Mouse (Mus musculus): ENCODE data around the gene Tiam1. TPM values are rescaled to one million over a fixed set of nuclear protein-coding genes. Genes with fewer than 3 reads are reported as not detected.

Gene Tiam1
- polyA plus RNA-seq, 1 experiment from 2014 or later, result 31.0 TPM

DNA sequence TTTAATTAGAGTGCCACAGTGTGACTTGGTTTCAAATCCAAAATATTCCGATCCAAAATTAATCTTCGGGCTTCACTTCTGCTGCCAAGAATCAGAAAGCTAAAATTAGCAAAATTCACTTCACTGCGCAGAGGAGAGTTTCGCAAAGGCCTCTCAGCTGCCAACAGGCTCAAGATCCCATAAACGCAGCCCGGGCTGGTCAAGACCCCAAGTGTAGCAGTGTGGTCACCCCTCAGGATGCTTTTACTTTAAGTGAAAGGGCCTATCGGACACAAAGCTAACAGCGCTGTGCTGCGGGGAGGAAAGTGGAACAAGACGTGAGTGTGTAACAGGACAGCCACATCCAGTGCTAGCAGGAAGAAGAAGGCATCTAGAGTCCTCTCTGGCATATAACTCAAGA lies 153.8 kb downstream of the Tiam1 start:
- WGBS, result 82% methylated on average over 10 of the region's 10 CpGs
- no peak overlapping the region for H3K4me2 ChIP-seq (ENCODE audit: low read depth, low read length)
- H3K4me1 ChIP-seq (ENCODE audit: control insufficient read depth, insufficient read depth, low read length), result peaks cover 21% of the 10 kb centered on the region
- no peak overlapping the region for H3K4me3 ChIP-seq (ENCODE audit: low read depth, low read length)
- no peak overlapping the region for H3K27ac ChIP-seq (replicated peaks; ENCODE audit: low read depth, low read length)
- no peak overlapping the region for H3K9ac ChIP-seq (ENCODE audit: low read depth, low read length)
- H3K9me3 ChIP-seq (ENCODE audit: control insufficient read depth, low read length), result no peaks in the 10 kb centered on the region
- H3K36me3 ChIP-seq (ENCODE audit: control insufficient read depth, insufficient read depth, low read length), result no peaks in the 10 kb centered on the region
- DNase-seq (ENCODE audit: low spot score) (no peak), ATAC-seq (ENCODE audit: low read depth) (no peak)
- no peaks in the 10 kb centered on the region for H3K27me3 ChIP-seq (replicated peaks; ENCODE audit: control insufficient read depth, insufficient read depth, low read length)

GRCm38 (mm10) chr16:89986672-89987362 lies 156.8 kb downstream of the Tiam1 start:
- Histone ChIP-seq H3K9ac (ENCODE audit: low read depth, low read length) (no peak overlapping the region), H3K27ac (replicated peaks; ENCODE audit: low read depth, low read length) (no peak overlapping the region), H3K4me1 (ENCODE audit: control insufficient read depth, insufficient read depth, low read length) (peaks cover 7% of the 10 kb centered on the region), H3K9me3 (ENCODE audit: control insufficient read depth, low read length) (no peaks in the 10 kb centered on the region), H3K27me3 (replicated peaks; ENCODE audit: control insufficient read depth, insufficient read depth, low read length) (no peaks in the 10 kb centered on the region), H3K36me3 (ENCODE audit: control insufficient read depth, insufficient read depth, low read length) (no peaks in the 10 kb centered on the region), H3K4me3 (ENCODE audit: low read depth, low read length) (no peak overlapping the region), H3K4me2 (ENCODE audit: low read depth, low read length) (no peak overlapping the region)
- ATAC-seq (ENCODE audit: low read depth), result no peak
- WGBS, result 84% methylated on average over 18 of the region's 18 CpGs
- DNase-seq (ENCODE audit: low spot score), result no peak

DNA sequence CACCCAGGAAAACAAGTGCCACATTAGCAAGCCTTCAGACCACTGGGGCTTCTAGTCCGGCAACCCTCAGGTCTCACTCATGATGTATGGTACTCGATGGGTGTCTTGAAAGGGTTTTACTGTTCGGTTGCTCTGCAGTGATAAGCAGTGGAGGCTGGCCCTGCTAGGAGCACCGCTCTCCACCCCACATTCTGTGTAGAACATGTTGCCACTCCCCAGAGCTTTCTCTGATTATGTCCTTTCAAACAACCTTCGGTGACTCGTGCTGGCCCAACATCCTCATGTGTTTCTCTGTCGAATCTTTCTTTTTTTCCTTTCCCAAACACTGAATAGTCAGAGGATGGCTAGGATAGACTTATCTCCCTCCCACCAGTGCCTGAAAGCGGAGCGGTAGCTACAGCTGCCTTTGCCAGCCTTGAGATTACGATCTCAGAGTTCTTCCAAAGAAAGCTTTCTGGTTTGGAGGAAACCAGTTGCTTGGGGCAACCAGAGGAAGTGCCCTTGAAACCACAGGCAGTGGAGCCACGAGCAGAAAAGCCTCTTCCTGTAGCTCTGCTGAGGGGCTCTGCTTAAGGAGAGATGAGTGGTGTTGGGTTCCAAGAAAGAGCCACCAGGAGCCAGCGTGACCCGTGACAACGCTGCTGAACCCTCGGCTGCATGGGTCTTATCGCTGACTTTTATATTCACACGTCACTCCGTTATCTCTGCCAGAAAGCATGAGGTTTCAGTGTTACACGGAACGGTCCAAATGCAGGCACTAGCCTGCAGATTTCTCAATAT lies 157.7 kb downstream of the Tiam1 start:
- Histone ChIP-seq H3K9ac (ENCODE audit: low read depth, low read length) (no peak overlapping the region; the same call in 1 of the 2 replicates), H3K36me3 (ENCODE audit: control insufficient read depth, insufficient read depth, low read length) (no peaks in the 10 kb centered on the region), H3K4me3 (ENCODE audit: low read depth, low read length) (no peak overlapping the region), H3K4me2 (ENCODE audit: low read depth, low read length) (no peak overlapping the region), H3K4me1 (ENCODE audit: control insufficient read depth, insufficient read depth, low read length) (peaks cover 3% of the 10 kb centered on the region), H3K27me3 (replicated peaks; ENCODE audit: control insufficient read depth, insufficient read depth, low read length) (no peaks in the 10 kb centered on the region), H3K27ac (replicated peaks; ENCODE audit: low read depth, low read length) (0 out of 2 replicates have a peak overlapping the region, but pooled peaks have one; percentile 28), H3K9me3 (ENCODE audit: control insufficient read depth, low read length) (no peaks in the 10 kb centered on the region)
- 69% methylated on average over 20 of the region's 20 CpGs for WGBS
- ATAC-seq (ENCODE audit: low read depth), result peak; percentile 53; the same call in 1 of the 2 replicates
- peak; percentile 69 for DNase-seq (ENCODE audit: low spot score)

GRCm38 (mm10) chr16:89980075-89980744 lies 163.4 kb downstream of the Tiam1 start:
- 80% methylated on average over 11 of the region's 11 CpGs for WGBS
- DNase-seq (ENCODE audit: low spot score) (no peak), ATAC-seq (ENCODE audit: low read depth) (no peak)
- no peak overlapping the region for H3K9ac ChIP-seq (ENCODE audit: low read depth, low read length)
- H3K27ac ChIP-seq (replicated peaks; ENCODE audit: low read depth, low read length), result no peak overlapping the region
- H3K36me3 ChIP-seq (ENCODE audit: control insufficient read depth, insufficient read depth, low read length), result no peaks in the 10 kb centered on the region
- H3K27me3 ChIP-seq (replicated peaks; ENCODE audit: control insufficient read depth, insufficient read depth, low read length), result no peaks in the 10 kb centered on the region
- H3K4me1 ChIP-seq (ENCODE audit: control insufficient read depth, insufficient read depth, low read length), result no peaks in the 10 kb centered on the region
- H3K4me3 ChIP-seq (ENCODE audit: low read depth, low read length), result no peak overlapping the region
- H3K9me3 ChIP-seq (ENCODE audit: control insufficient read depth, low read length), result no peaks in the 10 kb centered on the region
- H3K4me2 ChIP-seq (ENCODE audit: low read depth, low read length), result no peak overlapping the region

GRCm38 (mm10) chr16:89975441-89975840 lies 168.1 kb downstream of the Tiam1 start:
- H3K9ac ChIP-seq (ENCODE audit: low read depth, low read length), result no peak overlapping the region
- H3K27me3 ChIP-seq (replicated peaks; ENCODE audit: control insufficient read depth, insufficient read depth, low read length), result no peaks in the 10 kb centered on the region
- H3K4me1 ChIP-seq (ENCODE audit: control insufficient read depth, insufficient read depth, low read length), result no peaks in the 10 kb centered on the region
- no peaks in the 10 kb centered on the region for H3K9me3 ChIP-seq (ENCODE audit: control insufficient read depth, low read length)
- H3K27ac ChIP-seq (replicated peaks; ENCODE audit: low read depth, low read length), result no peak overlapping the region
- no peak overlapping the region for H3K4me2 ChIP-seq (ENCODE audit: low read depth, low read length)
- no peak overlapping the region for H3K4me3 ChIP-seq (ENCODE audit: low read depth, low read length)
- 84% methylated on average over 9 of the region's 9 CpGs for WGBS
- no peaks in the 10 kb centered on the region for H3K36me3 ChIP-seq (ENCODE audit: control insufficient read depth, insufficient read depth, low read length)
- DNase-seq (ENCODE audit: low spot score) (no peak), ATAC-seq (ENCODE audit: low read depth) (no peak)

DNA sequence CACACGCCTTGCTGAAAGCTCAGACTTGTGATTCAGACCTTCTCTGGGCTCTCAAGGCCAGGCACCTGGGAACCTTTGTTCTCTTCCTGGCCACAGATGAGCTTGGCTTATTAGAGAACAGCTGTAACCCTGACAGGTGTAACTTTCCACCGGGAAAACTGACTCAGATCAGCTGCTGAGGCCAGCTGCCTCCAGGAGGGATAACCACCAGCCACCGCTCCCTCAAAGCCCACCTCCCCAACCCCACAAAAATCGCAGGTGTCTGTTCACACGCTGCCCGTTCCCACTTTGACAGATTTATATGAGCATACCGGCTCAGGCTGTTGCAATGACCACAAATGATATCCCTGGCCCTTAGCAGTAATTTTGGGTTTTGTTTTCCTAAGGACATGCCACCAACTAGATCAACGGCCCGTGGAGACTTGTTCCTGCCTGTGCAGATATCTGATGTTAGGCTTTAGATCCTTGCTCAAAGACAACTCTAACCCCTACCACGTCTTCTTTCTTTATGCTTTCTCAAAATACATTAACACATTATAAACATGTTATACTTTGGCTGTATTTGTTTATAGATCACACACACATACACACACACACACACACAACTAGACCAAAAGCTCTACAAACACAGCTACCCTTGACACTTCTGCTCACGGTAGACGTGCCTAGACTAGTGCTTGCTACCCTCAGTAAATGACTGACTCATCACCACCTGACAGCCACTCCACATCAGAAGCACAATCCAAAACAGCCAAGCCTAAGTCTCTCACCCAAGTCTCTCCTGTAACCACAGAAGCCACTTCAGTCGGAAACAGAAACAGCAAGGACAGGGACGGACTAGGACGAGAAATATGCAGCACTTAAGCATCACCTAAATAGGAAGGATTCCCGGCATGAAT lies 169.5 kb downstream of the Tiam1 start:
- Histone ChIP-seq H3K27me3 (replicated peaks; ENCODE audit: control insufficient read depth, insufficient read depth, low read length) (no peaks in the 10 kb centered on the region), H3K9me3 (ENCODE audit: control insufficient read depth, low read length) (no peaks in the 10 kb centered on the region), H3K4me3 (ENCODE audit: low read depth, low read length) (no peak overlapping the region), H3K4me1 (ENCODE audit: control insufficient read depth, insufficient read depth, low read length) (no peaks in the 10 kb centered on the region), H3K4me2 (ENCODE audit: low read depth, low read length) (no peak overlapping the region), H3K9ac (ENCODE audit: low read depth, low read length) (no peak overlapping the region), H3K36me3 (ENCODE audit: control insufficient read depth, insufficient read depth, low read length) (no peaks in the 10 kb centered on the region), H3K27ac (replicated peaks; ENCODE audit: low read depth, low read length) (no peak overlapping the region)
- no peak for DNase-seq (ENCODE audit: low spot score)
- 69% methylated on average over 16 of the region's 16 CpGs for WGBS
- peak; percentile 20; the same call in 1 of the 2 replicates for ATAC-seq (ENCODE audit: low read depth)

DNA sequence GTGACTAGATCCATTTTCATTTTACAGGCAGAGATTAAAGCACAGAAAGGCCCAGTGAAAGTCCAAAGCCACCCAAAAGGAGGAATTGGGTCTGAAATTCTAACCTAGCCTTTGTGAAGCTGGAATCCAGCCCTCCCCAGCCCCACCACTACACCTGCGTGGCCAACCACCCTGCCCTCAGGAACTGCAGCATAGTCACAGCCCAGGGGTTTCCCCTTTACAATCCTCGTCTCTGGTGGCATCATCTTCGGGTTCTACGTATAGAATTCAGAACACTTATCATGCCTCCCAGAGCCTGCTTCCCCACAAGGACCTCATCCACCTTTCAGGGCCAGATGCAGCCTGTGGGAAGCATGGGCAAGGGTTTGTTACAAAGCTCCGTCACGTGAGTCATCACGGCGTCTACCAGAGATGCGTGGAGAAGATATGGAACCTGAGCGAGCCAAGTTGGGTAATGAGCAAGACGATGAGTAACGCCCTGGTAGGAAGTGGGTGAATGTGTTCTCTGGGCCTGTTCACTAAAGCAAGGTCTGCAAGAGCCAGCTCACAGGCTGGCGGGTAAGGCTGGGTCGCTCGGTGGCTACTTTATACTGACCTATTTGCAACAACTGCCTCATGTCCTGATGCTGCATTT lies 170.6 kb downstream of the Tiam1 start:
- no peak overlapping the region for H3K27ac ChIP-seq (replicated peaks; ENCODE audit: low read depth, low read length)
- no peaks in the 10 kb centered on the region for H3K36me3 ChIP-seq (ENCODE audit: control insufficient read depth, insufficient read depth, low read length)
- H3K4me2 ChIP-seq (ENCODE audit: low read depth, low read length), result no peak overlapping the region
- H3K27me3 ChIP-seq (replicated peaks; ENCODE audit: control insufficient read depth, insufficient read depth, low read length), result no peaks in the 10 kb centered on the region
- no peak for ATAC-seq (ENCODE audit: low read depth)
- H3K9ac ChIP-seq (ENCODE audit: low read depth, low read length), result no peak overlapping the region
- WGBS, result 89% methylated on average over 15 of the region's 15 CpGs
- H3K9me3 ChIP-seq (ENCODE audit: control insufficient read depth, low read length), result no peaks in the 10 kb centered on the region
- no peak for DNase-seq (ENCODE audit: low spot score)
- peaks cover 7% of the 10 kb centered on the region; the same call in 1 of the 2 replicates for H3K4me1 ChIP-seq (ENCODE audit: control insufficient read depth, insufficient read depth, low read length)
- no peak overlapping the region for H3K4me3 ChIP-seq (ENCODE audit: low read depth, low read length)

All from embryonic facial prominence, embryonic 14.5 days (tissue).